Mouse (Mus musculus) layer of hippocampus, postnatal 36 days (tissue): ENCODE data around the gene Serbp1. TPM values are rescaled to one million over a fixed set of nuclear protein-coding genes. Genes with fewer than 3 reads are reported as not detected.
"Not testable (repeated sequence)": the region's sequence is repeated elsewhere in the genome, so short reads cannot be mapped to it uniquely, and the experiment has no call there.

ENCODE experiments used
- DNase-seq, 2 experiments: peaks; one replicate each; pipeline ENCODE4 v3.0.0; 2022
- total RNA-seq, 2 experiments: library from RNA; stranded (reverse); gene quantifications; 2 replicates each; pipeline ENCODE4 v1.2.3; 2021

Gene Serbp1
- total RNA-seq: 100 to 1,000 TPM; 220 to 226 TPM

DNA sequence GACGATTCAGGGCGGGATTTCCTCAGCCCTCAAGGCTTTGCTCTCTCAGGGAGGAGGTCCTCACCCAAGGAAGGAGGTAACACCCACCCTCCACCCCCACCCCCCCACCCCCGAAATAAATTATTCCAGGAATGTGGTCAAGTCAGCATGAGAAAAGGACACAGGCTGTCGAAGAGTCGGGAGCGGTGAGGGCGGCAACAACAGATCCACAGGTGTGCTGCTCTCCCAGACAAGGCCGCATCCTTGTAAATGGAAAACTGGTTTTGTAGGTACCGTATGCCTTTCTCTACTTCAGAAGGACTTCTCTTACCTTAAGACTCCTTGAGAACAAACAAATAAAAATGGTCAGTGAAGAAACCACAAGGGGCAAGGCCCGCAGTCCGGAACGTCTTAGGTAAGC is at the start of gene Serbp1:
TSS of gene Serbp1 (plus strand) at position 200 of the 400 bp plus-strand sequence.
- DNase-seq: no peak

DNA sequence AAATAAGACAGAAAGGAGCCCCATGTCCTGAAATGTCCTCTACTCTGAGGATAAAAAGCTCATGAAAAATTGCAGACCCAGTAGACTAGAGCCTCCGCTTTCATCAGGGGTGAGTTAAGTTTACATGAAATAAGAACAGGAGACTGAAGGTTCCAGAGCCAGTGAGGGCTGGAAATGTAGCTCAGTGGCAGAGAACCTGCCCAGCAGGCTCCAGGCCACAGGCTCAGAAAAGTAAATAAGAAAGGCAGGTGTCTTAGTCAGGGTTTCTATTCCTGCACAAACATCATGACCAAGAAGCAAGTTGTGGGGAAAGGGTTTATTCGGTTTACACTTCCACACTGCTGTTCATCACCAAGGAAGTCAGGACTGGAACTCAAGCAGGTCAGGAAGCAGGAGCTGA is 44.4 kb upstream of the Serbp1 start:
- no peak for DNase-seq

DNA sequence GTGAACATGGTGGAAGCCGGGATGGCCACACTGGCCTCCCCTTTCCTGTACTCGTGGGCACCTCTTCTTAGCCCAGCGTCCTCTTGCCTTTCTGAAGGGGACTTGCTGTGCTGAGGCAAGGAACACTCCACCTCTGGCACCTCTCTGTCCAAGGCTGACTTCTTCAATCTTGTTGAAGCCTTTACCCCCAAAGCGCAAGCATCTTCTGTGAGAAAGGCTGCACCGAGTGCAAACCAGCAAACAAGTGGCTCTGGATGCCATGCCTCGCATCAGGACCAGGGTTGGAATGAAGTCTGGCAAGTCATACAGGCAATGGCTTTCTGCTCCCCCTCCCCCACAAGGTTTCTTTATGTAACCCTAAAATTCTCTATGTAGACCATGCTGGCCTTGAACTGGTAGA is 43.4 kb upstream of the Serbp1 start:
- DNase-seq: no peak

DNA sequence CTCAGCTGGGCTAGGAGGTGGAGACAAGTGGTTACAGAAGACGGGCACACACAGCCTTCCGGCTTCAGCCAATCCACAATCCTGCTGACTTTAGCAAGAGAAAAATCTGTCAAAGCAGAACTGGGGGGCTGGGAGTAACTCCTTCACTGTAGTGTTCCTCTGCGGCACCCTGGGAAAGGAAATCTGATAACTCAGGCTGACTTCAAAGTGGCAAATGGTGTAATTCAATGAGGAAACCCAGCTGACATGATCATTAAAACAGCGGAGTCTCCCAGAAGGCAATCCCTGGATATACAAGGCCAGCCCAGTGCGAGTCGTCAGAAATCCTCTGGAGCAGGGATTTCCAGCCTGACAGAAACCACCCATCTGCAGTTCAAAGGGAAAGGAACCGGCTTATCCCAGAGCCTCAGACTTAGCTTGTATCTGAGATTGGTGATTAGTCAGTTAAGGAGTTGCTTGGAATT is 42.8 kb upstream of the Serbp1 start:
- DNase-seq: no peak

DNA sequence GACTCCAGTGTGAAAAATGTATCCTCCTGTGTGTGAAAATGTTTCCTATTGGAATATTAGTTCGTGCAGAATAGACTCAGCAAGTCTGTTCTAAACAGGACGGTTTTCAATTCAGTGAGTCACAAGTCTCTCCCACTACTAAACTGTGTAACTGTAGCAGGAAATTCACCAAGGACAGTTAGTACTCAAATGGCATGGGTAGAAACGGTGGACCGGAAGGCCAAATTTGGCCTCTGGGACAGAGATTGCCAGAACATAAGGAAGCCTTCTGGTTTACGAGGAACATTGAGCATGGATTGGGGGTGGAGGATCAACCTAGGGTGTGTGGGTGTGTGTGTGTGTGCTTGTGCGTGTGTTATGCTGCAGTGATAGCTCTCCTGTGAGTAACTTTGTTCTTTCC is 41.2 kb upstream of the Serbp1 start:
- peak in 1 of 2 experiments; percentile 12 for DNase-seq

DNA sequence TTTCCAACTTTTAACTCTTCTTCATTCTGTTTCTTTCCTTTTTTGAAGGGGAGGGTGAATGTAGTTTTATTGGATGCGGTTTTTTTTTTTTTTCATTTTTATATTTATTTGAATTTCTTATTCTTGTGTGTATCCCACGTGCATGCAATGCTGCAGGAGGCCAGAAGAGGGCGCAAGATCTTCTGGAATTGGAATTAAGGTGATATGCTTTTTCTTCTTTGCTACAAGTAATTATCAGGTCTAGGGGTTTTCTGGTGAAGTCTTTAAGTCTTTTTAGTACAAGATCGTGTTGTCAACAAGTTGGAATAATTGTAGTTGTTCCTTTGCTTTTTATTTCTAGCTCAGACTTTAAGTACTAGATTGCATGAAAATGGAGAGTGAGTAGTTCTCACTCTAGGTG is 39.9 kb upstream of the Serbp1 start:
- DNase-seq: no peak

DNA sequence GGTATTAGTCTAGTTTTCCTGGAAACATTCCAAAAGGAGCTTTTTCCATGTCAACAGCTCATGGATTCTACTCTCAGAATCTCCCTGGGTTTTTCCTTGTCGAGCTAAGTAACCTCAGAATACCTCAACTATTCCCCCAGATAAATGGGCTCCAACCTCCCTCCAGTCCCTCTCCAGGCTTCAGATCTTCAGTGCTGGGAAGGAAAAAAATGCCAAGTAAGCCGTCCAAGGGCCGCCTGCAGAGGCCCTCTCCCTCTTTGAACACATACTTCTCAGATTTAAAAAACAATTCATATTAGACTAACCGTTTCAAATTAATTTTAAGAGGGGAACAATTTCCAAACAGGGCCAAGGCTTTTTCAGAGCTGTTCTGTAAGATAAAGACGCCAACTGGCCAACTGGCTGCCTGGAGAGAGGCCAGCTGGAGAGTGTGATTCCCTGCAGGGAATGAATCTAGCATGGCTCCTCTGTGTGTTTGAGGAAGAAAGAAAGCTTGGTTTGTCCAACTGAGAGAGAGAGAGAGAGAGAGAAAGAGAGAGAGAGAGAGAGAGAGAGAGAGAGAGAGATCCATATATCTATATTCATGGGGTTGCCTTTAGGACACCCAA is 37.2 kb upstream of the Serbp1 start:
- peak in 1 of 2 experiments; percentile 37 for DNase-seq

DNA sequence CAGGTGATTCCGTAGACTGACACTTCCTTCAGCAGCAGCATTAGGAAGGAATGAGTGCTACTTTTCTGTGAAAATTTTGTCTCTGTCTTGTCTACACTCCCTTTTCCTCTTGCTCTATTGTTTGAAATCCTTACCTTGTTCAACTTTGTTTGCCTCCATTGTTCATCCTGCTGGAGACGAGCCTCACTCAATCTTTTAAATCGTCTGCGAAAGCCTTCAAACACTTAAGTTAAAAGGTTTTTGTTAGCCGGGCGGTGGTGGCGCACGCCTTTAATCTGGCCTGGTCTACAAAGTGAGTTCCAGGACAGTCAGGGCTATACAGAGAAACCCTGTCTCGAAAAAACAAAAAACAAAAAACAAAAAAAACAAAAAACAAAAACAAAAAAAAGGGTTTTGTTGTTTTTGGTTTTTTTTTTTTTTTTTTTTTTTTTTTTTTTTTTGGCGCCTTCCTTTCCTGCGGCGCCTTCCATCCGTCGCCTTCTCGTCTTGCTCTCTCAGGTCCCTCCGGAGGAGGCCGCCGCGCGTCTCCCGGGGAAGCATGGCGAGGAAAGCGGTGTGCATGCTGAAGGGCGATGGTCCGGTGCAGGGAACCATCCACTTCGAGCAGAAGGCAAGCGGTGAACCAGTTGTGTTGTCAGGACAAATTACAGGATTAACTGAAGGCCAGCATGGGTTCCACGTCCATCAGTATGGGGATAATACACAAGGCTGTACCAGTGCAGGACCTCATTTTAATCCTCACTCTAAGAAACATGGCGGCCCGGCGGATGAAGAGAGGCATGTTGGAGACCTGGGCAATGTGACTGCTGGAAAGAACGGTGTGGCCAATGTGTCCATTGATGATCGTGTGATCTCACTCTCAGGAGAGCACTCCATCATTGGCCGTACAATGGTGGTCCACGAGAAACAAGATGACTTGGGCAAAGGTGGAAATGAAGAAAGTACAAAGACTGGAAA is 32.6 kb upstream of the Serbp1 start:
- DNase-seq: no peak

DNA sequence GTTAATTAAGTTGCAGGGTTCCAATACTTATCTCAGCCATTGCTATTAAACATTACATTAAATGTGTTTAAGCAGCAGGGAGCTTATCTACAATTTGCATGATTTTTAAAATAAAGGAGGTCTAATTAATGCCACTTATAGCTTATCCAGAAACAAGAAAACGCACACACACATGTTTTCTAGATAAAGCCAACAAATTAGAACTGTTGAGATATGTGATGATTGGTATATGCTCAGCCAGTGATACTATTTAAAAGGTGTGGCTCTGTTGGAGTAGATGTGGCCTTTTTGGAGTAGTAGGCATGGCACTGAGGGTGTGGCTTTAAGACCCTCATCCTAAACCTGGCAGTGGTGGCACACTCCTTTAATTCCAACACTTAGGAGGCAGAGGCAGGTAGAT is 25.6 kb upstream of the Serbp1 start:
- DNase-seq: no peak

DNA sequence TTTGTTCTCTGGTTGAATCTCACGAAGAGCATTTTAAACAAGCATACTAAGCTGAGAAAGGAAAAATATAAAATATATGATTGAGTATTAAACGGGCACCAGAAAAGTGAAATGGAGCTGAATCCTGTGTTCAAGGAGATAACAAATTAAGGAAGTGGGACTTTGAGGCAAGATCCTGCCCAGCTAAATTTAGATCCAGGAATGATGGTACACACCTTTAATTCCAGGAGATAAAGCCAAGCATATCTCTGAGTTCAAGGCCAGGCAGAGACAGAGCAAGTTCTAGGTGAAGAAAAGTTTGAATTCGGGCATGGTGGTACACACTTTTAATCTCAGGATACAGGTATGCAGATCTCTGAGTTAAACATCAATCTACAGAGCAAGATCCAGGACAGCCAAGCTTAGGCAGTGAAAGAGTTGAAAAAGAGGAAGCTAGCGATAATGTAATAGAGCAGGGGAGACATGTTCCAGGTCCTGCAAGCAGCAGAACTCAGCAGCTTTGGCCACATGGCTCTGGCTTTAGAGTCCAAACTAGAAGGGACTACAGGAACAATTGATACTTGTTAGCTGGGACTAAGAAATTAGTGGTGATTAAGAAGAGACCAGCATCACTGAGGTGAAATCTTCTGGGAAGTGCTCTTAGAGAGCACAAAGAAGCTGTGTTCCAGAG is 24.4 kb upstream of the Serbp1 start:
- DNase-seq: no peak

DNA sequence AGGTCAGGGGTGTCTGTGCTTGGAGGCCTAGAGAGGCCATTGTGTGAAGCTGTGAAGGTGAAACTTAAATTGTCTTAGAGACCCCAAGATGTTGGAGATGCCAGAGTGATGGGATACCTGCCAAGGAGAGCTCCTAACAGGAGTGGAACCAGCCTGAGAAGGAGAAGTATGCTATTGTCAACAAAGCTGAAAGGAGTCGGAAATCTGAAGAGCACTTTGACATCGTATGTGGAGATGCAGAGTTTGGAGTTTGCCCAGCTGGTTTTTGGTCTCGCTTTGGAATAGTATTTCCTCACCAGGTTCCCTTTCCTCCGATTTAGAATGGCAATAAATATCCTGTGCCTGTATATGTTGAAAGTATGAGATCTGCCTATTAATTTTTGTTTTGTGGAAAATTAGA is 20.6 kb upstream of the Serbp1 start:
- no peak for DNase-seq

DNA sequence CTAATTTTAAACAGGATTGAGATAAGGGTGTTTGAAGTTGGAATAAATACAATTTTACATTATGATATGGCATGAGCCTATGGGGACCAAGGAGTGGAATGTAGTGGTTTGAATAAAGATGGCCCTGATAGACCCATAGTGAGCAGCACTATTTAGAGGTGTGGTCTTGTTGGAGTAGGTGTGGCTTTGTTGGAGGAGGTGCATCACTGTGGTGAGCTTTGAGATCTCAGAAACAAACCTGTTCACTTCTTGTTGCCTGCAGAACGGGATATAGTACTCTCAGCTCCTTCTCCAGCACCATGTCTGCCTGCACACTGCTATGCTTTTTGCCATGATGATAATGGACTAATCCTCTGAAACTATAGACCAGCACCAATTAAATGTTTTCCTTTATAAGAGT is 20.1 kb upstream of the Serbp1 start:
- no peak for DNase-seq

DNA sequence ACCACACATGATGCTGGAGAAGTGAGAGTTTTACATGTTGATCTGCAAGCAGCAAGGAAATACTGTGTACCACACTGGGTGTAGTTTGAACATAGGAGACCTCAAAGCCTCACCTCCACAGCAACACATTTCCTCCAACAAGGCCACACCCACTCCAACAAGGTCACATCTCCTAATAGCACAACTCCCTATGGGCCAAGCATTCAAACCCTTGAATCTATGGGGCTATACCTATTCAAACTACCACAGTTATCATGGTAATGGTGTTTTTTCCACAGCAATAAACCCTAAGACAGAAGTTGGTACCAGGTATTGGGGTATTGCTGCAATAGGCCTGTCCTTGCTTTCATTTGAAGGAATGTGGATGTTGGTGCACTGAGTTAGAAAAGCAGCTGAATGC is 19.4 kb upstream of the Serbp1 start:
- DNase-seq: no peak

DNA sequence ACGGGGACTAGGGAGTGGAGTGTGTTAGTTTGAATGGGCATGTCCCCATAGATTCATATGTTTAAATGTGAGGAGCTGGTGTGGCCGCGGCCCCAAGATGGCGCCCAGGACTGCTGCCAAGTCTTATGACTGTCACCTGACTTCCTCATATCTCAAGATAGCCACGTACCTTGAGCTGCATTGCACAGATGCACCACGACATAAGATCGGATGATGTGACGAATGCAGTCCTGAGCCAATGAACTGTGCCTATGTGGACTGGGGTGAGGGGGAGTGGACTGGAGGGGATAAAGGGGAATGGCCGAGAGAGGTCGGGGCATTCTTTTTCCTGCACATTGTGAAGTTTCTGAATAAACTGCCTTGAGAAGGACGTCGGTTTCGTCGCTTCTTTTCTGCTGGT is 18.0 kb upstream of the Serbp1 start:
- not testable (repeated sequence) for DNase-seq

DNA sequence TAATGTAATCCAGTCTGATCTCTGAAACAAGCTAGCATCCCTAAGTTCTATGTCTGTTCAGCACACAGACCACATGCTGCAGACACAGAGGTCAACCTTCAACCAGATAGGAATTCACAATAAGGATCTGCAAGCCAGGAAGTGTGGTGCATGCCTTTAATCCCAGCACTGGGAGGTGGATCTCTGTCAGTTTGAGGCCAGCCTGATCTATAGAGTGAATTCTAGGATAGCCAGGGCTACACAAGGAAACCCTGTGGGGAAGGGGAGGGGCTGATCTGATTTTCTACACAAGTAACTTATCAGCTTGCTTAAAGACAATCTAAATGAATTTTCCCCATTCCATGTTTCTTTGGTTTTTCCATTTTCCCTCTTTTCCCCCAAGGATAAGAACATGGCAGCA is 17.2 kb upstream of the Serbp1 start:
- DNase-seq: no peak

DNA sequence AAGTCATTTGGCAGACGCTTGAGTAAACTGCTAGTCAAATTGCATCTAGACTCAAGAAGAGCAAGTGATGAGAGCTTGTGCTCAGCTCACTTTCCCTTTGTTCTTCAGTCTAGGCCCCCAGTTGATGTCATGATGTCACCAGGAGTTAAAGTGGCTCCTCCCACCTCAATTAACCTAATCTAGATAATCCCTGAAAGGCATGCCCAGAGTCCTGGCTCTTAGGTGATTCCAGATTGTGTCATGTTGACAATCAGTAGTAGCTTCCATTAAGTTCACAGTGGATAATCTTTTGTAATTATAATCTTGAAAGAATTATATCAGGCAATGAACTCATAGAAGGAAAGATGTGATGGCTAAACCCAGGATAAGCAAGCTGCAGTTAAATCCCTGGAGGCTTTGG is 14.9 kb upstream of the Serbp1 start:
- DNase-seq: no peak

DNA sequence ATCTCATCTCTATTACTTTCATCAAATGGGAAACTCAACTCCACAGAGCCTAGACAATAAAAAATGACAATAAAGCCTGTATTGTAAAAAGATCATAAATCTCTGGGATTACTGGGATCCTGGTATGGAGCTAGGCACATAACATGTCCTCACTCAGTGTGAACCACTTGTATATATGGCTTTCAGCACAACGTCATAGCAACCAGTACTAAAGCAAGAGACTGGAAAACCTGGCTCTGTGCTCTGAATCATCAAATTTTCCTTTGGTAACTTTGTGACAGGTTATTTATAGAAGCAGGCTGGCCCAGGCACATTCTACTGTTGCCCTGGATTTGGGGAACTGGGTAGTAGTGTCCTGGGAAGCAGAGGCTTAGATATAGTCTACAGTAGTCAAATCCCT is 14.5 kb upstream of the Serbp1 start:
- DNase-seq: no peak

DNA sequence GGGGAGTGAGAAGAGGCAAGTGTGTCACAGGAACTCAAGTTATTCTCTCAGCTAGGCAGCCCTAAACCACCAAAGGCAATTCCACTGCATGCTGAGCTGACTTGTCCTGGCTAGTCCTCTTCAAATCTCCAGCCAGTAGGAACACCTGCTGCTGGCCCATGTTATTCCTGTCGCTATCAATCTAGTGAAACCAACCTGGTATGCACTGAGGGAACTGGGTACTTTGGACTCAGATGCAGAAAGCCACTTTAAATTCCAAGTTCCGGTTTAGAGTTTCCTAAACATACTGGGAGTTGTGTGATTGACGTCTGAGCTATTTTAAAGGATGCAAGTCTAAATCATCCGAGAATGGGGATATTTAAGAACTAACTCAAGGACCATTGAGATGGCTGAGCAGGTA is 11.7 kb upstream of the Serbp1 start:
- no peak for DNase-seq

DNA sequence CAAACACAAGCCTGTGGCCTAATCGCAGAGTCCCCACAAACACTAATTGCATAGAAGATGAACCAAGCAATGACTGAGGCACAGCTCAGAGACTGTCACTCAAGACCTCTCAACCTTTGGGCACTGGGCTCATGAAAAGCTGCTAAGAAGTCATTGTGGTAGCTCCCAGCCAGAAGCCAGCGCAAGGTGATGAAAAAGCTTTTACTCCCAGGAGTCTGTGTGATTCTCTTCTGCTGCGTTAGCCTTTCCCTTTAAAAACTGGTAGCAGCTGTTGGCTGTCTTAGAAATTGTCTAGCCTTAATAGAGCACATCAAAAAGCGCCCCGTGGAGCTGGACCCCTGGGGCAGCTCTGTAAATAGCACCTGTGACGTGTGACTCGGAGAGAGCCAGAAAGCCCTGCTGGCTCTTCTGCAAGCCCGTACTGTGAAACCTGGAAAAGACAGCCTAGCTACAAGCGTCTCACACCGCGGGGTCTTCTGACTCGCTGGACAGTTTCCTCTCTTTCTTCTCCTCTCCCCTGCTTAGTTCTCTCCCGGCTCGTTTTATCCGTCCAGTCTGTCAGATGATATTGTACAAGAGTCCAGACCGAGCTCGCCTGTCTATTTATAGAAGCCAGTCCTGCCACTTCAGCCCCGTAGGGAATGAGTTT is 9.4 kb upstream of the Serbp1 start:
- DNase-seq: peak; percentile 6

DNA sequence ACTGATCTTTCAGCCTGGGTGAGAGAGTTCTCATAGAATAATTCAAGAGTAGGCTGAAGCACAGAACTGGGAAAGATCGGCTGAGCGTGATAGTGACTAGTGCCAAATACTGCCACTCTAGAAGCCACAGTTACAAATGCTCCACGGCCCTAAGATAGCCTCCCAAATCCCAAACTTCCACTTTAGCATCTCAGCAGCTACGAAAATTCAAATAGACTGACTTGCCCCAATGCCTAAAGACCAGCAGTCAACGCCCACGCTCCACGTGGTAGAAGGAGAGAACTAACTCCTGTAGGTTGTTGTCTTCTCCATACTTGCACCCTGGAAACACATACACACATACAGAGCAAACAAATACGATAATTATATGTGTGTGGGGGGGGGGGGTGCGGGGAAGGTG is 8.5 kb upstream of the Serbp1 start:
- DNase-seq: no peak

DNA sequence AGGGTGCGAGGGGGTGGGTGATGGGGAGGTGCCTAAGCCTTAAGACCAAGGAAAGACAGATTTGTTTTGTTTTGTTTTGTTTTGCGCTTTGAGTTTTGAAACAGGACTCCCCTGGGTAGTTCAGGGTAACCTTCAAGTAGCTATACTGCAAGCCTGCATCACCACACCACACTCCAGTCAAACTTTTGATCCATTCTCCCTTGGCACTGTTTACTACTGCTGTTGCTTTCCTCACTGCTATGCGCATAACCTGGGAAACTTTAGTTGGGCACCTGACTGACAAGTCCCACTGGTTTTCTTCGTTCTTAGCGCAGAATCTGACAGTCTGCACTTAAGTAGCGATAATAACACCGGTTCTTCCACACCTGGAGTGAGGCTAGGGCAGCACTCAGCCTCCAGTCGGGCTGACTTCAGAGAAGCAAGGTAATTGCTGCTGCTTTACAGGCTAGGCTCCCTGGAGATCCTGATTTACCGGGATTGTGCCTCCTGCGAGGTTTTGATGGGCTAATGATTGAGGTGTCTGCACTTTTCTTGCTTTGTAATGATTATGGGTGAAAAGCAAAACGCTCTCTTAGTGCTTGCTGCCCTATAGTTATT is 8.0 kb upstream of the Serbp1 start:
- DNase-seq: no peak

DNA sequence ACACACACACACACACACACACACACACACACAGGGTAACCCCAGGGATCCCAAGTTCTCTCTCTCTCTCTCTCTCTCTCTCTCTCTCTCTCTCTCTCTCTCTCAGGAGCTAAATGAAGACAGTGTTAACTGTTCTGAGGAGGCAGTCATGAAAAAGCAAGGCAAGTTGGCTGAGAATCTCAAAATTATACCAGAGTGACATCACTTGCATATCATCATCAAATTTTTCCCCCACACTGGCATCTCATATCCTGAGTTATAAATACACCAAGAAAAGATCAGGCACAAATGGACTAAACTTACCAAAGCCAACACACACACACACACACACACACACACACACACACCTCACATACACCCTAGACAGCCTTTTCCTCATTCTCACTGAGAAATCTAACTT is 7.0 kb upstream of the Serbp1 start:
- DNase-seq: no peak
